Mouse (Mus musculus) heart, postnatal 0 days (tissue): Measurements from ENCODE around the gene Psip1.

Experiments
- CTCF ChIP-seq: IDR thresholded peaks from 2 replicates; pipeline ENCODE4 v1.5.1; 2016; ENCODE audit warnings: antibody characterized with exemption, control low read depth, low read depth
- EP300 ChIP-seq: IDR thresholded peaks from 2 replicates; pipeline ENCODE4 v1.6.1; 2016; ENCODE audit warnings: antibody characterized with exemption, low read depth

- TF ChIP-seq CTCF, result no peak
- no peak for TF ChIP-seq EP300
These were observed 78.6 kb downstream of the Psip1 start for GRCm38 (mm10) chr4:83407688-83408087.
